Mouse (Mus musculus): ENCODE data around the gene Pam.

Pam gene

DNA sequence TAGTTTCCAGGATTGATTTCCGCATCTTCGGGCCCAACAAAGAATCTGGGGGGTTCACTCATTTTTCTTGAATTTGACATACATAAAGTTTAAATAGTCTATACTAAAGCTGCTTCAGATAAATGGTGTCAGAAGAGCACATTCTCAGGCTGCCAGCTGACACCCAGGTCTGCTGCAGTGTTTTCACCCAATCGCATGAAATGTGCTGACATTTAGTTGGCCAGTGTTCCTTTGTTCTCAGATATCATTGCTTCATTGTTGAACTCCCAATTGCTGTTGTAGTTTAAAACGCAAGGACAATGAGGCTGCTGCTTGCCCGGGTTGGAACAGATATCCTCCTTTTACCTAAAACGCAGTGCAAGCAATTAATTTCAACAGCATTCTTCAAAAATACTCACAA is 334.0 kb downstream of the Pam start:
- no peak for DNase-seq (ENCODE audit: low spot score)

- no peak for DNase-seq (ENCODE audit: low spot score)
Observed at GRCm38 (mm10) chr1:97760598-97760997, 334.8 kb downstream of the Pam start.

- no peak for DNase-seq (ENCODE audit: low spot score)
Observed at GRCm38 (mm10) chr1:97759841-97760240, 335.6 kb downstream of the Pam start.

GRCm38 (mm10) chr1:97754392-97754791 is 341.1 kb downstream of the Pam start:
- DNase-seq (ENCODE audit: low spot score) = no peak

DNA sequence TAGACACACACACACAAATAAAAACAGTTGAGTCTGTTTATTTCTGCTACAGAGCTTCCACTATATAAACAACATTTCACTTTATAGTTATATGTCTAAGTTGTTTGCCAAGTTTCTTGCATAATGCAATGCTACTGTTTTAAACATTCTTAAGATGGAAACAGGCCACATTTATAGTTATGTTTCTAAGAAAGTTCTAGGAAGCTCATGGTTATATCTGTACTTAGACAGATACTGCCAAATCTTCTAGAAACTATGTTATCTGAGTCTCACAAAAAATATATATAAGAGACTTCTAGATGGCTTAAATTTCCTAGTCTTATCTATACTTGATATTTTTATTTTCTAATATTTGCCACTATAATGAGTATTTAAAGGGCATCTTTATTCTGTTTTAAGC is 342.2 kb downstream of the Pam start:
- DNase-seq (ENCODE audit: low spot score) = no peak

DNA sequence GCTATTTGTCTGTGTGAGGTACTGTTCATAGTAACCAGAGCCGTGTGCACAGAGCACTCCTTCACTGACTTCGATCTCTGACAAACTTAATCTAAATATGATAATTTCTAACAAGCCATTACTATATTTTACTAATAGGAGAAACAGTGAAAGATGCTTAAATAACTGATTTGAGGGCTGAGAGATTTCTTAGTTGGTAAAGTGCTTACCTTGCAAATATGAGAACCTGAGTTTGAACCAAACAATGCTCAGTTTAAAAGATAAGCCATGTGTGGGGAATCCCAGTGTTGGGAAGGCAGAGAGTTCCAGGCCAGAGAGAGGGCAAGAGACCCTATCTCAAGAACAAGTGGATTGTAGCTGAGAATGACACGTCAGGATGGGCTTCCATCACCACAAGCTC is 347.3 kb downstream of the Pam start:
- no peak for DNase-seq (ENCODE audit: low spot score)

- no peak for DNase-seq (ENCODE audit: low spot score)
Observed at GRCm38 (mm10) chr1:97746261-97746660, 349.2 kb downstream of the Pam start.

- no peak for DNase-seq (ENCODE audit: low spot score)
Observed at GRCm38 (mm10) chr1:97745712-97746111, 349.7 kb downstream of the Pam start.

Measured in yolk sac, embryonic 10.5 days (tissue).